Mouse (Mus musculus): Measurements from ENCODE around the gene Samd15.
"Not testable (repeated sequence)": the region's sequence is repeated elsewhere in the genome, so short reads cannot be mapped to it uniquely, and the experiment has no call there.

The Samd15 gene

DNA sequence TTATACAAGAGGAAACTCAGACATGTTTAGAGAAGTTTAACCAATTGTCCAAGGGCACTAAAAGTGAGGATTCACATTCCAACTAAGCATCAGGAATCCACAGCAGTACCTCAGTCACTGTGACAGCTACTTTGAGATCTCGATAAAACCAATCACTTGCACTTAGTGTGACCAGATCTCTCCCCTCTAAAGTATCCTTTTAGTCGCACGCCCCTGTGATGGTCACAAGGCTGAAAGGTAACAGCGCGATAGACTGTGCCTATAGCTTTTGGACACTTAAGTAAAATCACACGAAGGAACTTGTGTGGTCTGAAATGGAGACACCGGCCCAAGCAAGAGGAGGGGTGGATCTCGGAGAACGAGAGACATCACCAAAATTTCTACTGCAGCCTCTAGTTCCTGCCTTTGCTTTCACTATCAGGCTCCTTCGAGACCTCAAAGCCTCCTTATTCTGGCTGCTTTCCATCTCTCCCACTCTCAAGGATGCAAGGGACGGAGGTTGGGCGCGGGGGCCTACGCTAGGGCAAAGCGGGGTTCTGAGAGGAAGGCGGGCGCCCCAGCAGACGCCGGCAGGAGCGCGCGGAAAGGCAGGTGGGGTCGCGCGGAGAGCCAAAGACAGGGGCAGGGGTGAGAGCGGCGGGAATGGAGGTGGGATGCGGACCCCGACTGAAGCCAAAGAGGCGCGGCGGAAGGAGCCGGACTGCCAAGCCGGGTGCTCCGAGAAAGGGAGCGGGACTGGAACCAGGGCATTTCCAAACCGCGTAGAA lies at the start of gene Samd15:
TSS of gene Samd15 (plus strand) at position 518 of the 767 bp plus-strand sequence.
- CTCF ChIA-PET = no interaction called here
- POLR2A ChIA-PET = interaction anchor here in 3 of 4 experiments (1.0 to 2.3 kb wide), 4 partner anchors 27 to 68 kb away, joined by 3 to 7 read pairs (median 6); partner anchors contain the start of genes Pomt2 (in 2 of the 3) and Gstz1 (in 1 of the 3)

DNA sequence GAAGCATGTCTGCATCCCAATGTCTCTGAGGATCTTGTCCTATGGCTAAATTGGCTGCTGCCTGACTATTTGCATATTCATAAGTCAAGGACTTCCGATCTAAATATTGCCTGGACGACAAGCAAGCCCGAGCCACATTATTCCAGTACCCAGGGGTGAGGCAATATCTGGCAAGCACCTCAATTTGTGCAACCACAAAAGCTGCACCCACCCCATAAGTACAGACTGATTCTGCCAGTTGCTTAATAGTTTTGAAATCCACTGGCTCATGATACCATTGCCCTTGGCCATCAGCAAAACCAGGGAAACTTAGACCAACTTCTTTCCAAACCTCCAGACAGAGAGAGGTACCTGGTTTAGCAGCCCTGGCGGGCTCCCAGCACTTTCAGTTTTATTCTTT lies 45.1 kb upstream of the Samd15 start:
- CTCF ChIA-PET = not testable (repeated sequence)
- POLR2A ChIA-PET = interaction anchor here in 2 of 4 experiments (0.9 to 1.8 kb wide), 2 partner anchors 10 to 150 kb away, joined by 3 to 5 read pairs; no protein-coding TSS in a partner anchor

DNA sequence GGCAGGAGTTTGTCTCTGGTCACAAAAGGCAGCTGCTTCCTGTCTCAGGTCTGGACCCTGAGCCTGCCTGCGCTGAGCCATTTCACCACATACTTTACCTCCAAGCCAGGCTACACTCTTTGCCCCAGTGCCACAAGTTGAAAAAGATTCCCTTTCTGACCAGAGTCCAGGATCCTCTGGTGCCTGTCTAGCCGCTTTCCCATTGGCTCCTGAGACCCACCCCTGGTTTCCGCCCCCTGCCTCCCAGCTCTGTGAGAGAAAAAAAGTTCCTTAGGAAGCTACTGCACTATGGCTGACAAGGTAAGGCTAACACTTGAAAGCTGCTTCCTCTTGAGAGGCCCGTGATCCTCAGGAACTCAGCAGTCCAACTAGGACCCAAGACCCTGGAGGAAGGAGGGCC lies 42.2 kb upstream of the Samd15 start:
- POLR2A ChIA-PET = interaction anchor here (0.6 to 4.0 kb wide), 12 partner anchors 9 to 67 kb away, joined by 3 to 47 read pairs (median 4); partner anchors contain the start of genes Pomt2 (in 4 of the 4) and Gstz1 (in 2 of the 4)

DNA sequence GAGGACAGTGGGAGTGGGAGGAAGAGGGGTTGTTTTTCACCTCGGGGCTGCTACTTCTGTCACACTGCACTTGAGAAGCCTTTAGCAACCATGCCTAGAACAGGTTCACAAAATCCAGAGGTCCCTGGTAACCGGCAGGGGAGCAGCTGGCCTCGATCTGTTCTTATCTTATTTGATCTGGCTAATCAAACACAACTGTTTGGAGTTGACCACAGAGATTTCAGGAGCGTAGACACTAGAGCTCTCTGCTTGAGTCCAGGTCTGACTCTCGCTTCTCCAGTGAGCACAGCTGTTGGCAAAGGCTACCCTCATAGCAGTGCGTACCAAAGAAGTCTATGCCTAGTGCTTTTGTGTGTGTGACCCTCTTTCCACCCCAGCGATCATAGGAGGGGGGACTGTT lies 41.4 kb upstream of the Samd15 start:
- POLR2A ChIA-PET = interaction anchor here (0.6 to 4.0 kb wide), 14 partner anchors 10 to 226 kb away, joined by 3 to 47 read pairs (median 3); partner anchors contain the start of genes Pomt2 (in 3 of the 4), Gstz1 (in 2 of the 4), Ahsa1 (in 1 of the 4) and Vipas39 (in 1 of the 4)
- CTCF ChIA-PET = no interaction called here

More for the DNA sequence above, 42.2 kb upstream of the Samd15 start:
- CTCF ChIA-PET = interaction anchor here in 2 of 4 experiments (0.6 to 1.0 kb wide), 2 partner anchors 25 to 1429 kb away, joined by 3 to 4 read pairs; no protein-coding TSS in a partner anchor

DNA sequence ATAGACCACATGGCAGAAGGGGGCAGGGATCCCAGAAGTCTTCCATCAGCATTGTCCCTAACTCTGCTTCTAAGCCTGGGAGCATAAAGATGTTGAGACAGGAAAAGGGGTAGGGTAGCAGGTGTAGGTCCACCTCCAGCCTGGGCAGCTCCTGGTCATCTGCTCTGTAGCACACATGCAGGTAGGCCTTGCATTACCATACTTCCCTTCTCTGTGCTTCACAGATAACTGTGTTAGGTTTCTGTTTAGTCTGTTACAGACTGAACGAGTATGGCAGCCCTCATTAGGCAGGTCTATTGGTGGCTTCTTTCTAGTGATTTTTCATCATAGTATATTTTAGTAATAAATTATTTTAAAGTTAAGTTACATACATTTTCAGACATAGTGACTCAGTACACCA lies 39.2 kb upstream of the Samd15 start:
- ChIA-PET CTCF (no interaction called here), POLR2A (interaction anchor here in 2 of 4 experiments (0.6 to 4.0 kb wide), 2 partner anchors 12 to 160 kb away, joined by 3 to 47 read pairs; partner anchors contain the start of genes Gstz1 (in 1 of the 2) and Pomt2 (in 1 of the 2))

DNA sequence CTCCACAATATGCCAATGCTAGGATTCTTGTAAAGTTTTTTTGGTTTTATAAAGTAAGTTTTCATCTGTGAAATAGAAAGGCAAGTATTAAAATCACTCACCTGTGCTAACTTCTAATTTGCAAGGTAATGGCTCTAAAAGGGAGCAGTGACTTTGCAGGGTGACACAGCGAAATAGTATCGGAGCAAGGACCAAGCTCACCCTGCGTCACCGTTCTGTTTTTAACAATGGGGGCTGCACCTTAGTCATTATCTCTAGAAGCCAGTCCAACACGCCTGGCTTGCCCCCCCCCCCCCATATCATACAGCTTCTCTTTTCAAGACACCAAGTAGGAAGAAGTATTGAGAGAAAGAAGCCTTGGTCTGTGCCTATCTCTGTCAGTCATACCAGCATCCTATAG lies 38.7 kb upstream of the Samd15 start:
- CTCF ChIA-PET = no interaction called here
- POLR2A ChIA-PET = interaction anchor here in 1 of 4 experiments (0.7 to 3.2 kb wide), 5 partner anchors 11 to 109 kb away, joined by 3 to 14 read pairs (median 3); partner anchors contain the start of gene Pomt2

DNA sequence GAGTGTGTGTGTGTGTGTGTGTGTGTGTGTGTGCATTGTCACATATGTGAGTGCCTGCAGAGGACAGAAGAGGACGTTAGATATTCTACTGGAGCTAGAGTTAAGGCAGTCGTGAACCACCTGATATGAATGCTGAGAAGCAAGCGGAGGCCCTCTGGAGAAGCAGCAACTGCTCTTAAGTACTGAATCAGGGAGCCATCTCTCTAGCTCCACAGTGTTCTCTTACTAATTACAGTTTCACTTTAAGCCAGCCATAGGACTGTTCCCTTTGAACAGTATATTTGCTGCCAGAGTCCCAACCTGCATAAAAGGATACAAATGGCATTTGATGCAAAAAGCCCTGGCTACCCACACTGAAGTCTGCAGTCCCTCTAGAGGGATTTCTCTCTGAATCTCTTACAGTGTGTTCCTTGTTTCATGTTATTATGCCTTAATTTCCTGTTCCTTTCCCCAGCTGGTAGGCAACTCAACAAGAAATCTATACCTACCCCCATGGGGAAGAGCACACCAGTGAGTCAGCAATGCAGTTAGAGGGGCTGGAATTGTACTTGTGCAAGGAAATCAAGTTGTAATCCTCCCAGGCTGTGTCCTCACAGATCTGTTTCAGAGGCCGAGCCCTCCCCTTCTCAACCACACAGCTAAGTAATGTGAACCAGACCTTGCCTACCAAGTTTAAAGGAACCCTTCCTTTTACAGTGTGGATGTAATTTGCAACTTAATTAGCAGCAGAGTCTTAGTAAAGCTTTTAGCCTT lies 24.2 kb upstream of the Samd15 start:
- ChIA-PET POLR2A (interaction anchor here in 1 of 4 experiments (5.3 kb wide), 1 partner anchor 17 kb away, joined by 22 read pairs; no protein-coding TSS in a partner anchor), CTCF (no interaction called here)

DNA sequence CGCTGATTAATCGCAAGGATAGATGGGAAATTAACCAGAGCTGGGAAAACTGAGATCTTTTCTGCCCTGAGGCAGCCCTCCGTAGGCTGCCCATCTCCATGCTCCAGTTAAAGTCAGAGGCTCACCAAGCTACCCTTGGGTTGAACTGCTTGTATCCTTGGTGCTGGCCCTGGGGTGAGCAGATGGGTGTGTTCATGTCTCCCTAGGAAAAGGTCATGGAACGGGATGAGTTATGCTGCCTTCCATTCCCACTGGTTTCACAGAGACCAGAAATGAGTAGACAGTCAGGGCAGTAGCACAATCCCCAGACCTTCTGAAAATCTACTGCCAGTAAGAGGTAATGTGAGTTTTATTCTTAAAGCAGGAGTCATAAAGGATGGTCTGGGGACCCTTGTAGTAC lies 21.9 kb upstream of the Samd15 start:
- ChIA-PET CTCF (no interaction called here), POLR2A (interaction anchor here in 1 of 4 experiments (1.0 kb wide), 1 partner anchor 14 kb away, joined by 3 read pairs; no protein-coding TSS in a partner anchor)

DNA sequence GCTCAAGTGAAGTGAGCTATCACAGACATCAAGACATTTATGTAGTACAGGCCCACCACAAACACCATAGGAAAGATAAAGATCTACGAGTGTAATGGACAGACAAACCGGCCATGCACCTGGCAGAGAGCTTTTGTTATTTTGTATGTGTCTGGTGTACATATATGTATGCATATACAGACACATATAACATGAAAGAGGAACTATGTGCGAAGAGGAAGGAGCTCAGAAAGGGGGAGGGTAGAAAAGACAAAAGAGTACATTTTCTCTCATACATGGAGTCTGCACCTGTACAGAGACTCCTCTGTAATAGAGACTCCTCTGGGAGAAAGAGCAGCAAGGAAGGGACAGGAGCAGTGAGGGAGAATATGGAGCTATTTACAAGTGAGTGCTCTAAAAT lies 6.5 kb upstream of the Samd15 start:
- ChIA-PET POLR2A (interaction anchor here in 3 of 4 experiments (0.7 to 2.3 kb wide), 8 partner anchors 9 to 1201 kb away, joined by 3 to 10 read pairs (median 4); partner anchors contain the start of genes Pomt2 (in 2 of the 3) and Gstz1 (in 1 of the 3)), CTCF (interaction anchor here in 2 of 4 experiments (0.6 to 1.6 kb wide), 2 partner anchors 34 to 835 kb away, joined by 3 to 5 read pairs; no protein-coding TSS in a partner anchor)

DNA sequence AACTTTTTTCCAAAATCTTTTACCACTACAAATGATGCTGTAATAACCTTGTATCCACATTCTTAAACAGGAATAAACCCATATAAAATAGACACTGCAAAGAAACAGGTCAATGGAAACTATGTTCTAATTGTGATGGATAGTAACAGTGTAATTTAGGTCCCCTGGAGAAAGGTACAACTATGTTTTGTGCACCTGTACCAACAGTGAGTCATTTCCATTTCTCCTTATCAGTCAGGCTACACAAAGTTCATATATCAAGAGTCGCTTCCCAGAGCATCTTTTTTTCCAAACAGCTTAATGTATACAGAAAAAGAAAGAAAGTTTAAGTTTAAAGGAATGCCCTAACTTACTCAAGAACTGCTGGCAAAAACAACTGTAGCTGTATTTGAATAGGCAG lies 4.5 kb upstream of the Samd15 start:
- ChIA-PET CTCF (interaction anchor here in 3 of 4 experiments (0.5 to 1.7 kb wide), 3 partner anchors 31 to 107 kb away, joined by 3 read pairs; no protein-coding TSS in a partner anchor), POLR2A (interaction anchor here in 1 of 4 experiments (1.1 kb wide), 1 partner anchor 51 kb away, joined by 3 read pairs; no protein-coding TSS in a partner anchor)

DNA sequence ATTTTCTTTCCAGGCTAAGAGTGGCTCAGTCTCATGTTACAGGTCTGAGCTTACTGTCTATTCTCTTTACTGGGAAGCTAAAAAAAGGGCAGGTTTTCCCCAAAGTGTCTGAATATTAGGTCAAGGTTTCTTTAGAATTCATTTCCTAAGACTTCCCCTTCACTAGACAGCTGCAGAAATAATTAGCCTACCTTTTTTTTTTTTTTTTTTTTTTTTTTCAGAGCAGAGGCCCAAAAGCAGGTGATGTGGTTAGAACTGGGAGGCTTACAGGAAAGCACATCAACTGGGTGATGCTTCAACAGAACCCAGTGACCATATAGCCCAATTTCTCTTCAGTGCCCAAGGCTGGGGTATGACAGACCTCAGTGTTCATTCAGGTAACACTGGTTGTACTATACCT lies 3.2 kb upstream of the Samd15 start:
- ChIA-PET POLR2A (interaction anchor here (0.6 to 1.7 kb wide), 10 partner anchors 11 to 237 kb away, joined by 3 to 7 read pairs (median 3); partner anchors contain the start of genes Gstz1 (in 1 of the 4) and Pomt2 (in 1 of the 4)), CTCF (interaction anchor here in 1 of 4 experiments (0.7 kb wide), 2 partner anchors 11 to 185 kb away, joined by 4 to 5 read pairs; no protein-coding TSS in a partner anchor)

DNA sequence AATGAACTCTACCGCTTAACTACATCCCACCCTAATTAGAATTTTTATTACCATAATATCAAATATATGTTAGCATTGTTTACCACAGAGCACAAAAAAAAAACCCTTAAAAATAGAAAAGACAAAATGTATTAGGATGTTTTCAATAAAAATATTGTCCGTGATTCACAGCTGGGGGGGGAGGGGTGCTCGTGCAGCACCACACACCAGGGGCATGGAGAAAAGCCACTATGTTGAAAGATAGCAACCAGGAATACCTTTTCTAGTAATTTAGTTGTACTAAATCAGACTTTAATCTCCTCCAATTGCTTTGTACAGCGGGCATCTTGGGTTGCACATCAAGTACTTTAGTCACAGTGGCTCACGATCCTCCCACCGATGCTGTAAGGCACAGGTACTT lies 731 bp upstream of the Samd15 start:
- ChIA-PET POLR2A (interaction anchor here in 1 of 4 experiments (1.0 to 1.8 kb wide), 2 partner anchors 28 to 51 kb away, joined by 3 to 7 read pairs; partner anchors contain the start of gene Pomt2), CTCF (no interaction called here)

DNA sequence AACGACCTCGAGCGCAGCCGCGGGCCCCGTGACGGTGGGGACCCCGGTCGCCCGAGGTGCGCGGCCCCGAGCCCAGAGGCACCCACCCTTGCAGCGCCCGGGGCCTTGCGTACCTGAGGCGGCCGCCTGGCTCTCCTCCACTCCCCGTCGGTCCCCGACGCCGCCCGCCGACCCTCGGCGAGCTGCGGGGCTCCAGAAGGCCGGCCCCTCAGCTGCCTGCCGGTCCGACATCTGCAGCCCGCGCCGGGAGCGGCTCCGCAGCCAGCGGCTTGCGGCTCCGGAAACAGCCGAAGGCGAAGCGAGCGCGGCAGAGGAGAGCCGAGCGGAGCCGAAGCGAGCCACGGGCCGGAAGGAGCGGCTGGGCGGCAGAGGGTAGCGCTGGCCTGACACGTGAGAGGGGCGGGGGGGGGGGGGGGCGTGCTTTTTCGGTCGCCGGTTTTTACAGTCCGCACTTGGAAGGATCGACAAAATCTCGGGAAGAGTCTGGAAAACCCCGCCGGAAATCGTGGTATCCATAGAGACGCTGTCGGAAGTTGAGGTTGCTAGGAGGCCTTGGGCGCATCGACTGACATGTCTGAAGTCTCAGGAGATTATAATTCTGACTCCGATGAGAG lies 557 bp downstream of the Samd15 start, which contains the start of gene Tmed8:
TSS of gene Tmed8 (minus strand) at position 482 of the 614 bp plus-strand sequence.
- ChIA-PET CTCF (no interaction called here), POLR2A (interaction anchor here in 3 of 4 experiments (0.8 to 2.3 kb wide), 8 partner anchors 18 to 188 kb away, joined by 3 to 7 read pairs (median 4); partner anchors contain the start of genes Pomt2 (in 2 of the 3), Ahsa1 (in 1 of the 3), Gstz1 (in 1 of the 3) and Sptlc2 (in 1 of the 3))

DNA sequence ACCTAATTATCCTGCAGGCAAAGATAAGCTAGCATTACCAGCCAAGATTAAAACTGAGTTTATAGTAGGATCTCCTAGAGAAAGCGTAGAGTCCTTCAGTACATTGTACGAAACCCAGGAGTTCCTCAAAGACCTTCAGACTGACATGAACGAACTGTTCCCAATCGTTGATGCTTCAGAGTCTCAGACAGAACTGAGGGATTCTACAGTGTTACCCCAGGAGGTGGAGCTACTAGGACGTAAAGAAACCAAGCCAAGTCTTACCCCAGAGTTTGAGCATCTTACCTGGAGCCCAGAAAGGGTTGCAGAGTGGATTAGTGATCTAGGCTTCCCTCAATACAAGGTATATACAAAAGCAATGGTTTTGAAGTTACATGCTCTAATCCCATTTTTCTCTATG lies 2.2 kb downstream of the Samd15 start:
- POLR2A ChIA-PET = interaction anchor here in 2 of 4 experiments (0.6 to 2.3 kb wide), 4 partner anchors 9 to 66 kb away, joined by 3 to 7 read pairs (median 4); no protein-coding TSS in a partner anchor
- CTCF ChIA-PET = no interaction called here

DNA sequence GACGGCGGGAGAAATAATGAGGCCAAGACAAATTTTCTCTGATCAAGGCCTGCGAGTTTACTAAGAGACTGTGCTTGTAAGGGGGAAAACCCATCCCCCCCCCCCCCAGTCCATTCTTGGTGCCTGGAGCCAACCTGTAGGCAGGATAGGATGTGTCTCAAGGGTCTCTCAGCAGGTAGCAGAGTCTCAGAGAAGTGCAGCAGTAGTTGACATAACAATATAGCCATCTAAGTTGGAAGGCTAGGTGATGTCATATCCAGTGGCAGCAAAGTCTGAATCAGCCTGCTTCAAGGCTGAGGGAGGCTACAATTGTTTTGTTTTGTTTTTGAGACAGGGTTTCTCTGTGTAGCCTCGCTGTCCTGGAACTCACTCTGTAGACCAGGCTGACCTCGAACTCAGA lies 6.3 kb downstream of the Samd15 start:
- ChIA-PET CTCF (interaction anchor here in 1 of 4 experiments (0.6 kb wide), 1 partner anchor 27 kb away, joined by 5 read pairs; no protein-coding TSS in a partner anchor), POLR2A (interaction anchor here in 2 of 4 experiments (0.6 to 3.0 kb wide), 9 partner anchors 9 to 1376 kb away, joined by 3 to 11 read pairs (median 3); partner anchors contain the start of genes Gstz1 (in 1 of the 2) and Pomt2 (in 1 of the 2))

DNA sequence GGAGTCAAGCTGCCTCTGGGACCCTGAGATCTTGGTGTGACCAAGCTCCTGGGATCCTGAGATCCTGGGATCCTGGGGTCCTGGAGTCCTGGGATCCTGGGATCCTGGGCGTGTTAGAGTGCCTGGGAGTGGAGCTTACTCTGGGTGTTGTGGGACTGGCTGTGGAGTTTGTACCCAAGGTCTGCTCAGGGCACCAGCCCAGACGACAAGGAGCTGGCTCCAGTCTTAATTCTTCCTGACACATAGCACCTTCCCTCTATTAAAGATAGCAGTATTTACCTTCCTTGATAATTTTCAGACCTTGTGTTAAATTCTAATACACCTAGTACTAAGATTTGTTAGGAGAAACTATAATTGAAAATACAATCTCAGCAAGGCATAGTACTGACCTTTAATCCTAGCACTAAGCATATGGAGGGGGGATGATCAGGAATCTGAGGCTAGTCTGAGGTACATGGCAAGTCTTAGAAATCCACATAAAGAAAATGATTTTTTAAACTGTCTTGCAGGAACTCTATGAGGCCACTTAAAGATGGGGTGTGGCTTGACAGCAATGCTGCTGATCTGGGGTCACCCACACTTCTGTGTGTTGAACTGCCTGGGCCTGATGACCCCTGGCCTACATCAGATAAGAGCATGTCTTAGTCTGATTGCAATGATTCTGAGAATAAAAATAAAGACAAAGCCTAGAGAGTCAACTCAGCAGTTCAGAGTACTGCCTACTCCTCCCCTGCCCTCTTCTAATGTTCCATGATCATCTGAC lies 13.5 kb downstream of the Samd15 start:
- CTCF ChIA-PET = no interaction called here

DNA sequence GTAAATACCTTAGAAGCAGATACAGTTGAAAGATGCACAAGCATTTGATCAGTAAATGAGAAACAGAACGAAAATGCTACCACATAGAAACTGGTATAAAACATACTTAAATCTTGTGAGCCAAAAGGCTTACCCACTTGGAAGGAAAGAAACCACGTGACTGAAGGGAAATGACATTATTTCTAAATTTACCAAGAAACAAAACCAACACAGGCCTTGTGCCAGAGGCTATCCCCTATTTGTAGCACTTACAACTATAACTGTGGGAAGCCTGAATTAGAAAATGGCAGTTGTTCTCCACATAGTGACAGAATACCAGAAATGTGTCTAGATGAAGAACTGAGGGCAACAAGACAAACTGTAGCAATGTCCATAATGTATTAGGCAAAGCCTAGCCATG lies 16.5 kb downstream of the Samd15 start:
- CTCF ChIA-PET = no interaction called here
- POLR2A ChIA-PET = interaction anchor here in 1 of 4 experiments (1.9 kb wide), 1 partner anchor 10 kb away, joined by 6 read pairs; no protein-coding TSS in a partner anchor

More for the DNA sequence above, 13.5 kb downstream of the Samd15 start:
- POLR2A ChIA-PET = interaction anchor here in 1 of 4 experiments (0.7 kb wide), 1 partner anchor 34 kb away, joined by 3 read pairs; no protein-coding TSS in a partner anchor

Data from embryonic stem cell, embryonic (primary cell).